Mouse (Mus musculus) cerebellum, adult 2 months (tissue): ENCODE results near the gene Ccm2l. TPM values are rescaled to one million over a fixed set of nuclear protein-coding genes. Genes with fewer than 3 reads are reported as not detected.

Experiments used
- DNase-seq, 2 experiments: peaks; one replicate each; pipeline ENCODE4 v3.0.0; 2021
- H3K27ac ChIP-seq: fragments of 200-500 bp; 2 replicates; pipeline ENCODE4 v1.5.1; 2012; ENCODE audit warnings: low read length, control low read depth, inconsistent platforms; ENCODE audit not compliant: insufficient read depth
- H3K27me3 ChIP-seq: fragments of 200-500 bp; 2 replicates; pipeline ENCODE4 v1.6.1; 2012; ENCODE audit warnings: inconsistent platforms, mild to moderate bottlenecking, low read length, moderate library complexity; ENCODE audit not compliant: control insufficient read depth, insufficient read depth
- H3K4me1 ChIP-seq: fragments of 200-500 bp; 2 replicates; pipeline ENCODE4 v1.6.1; 2011; ENCODE audit warnings: low read length; ENCODE audit not compliant: control insufficient read depth, insufficient read depth
- H3K4me3 ChIP-seq: fragments of 200-500 bp; replicated peaks from 2 replicates; pipeline ENCODE3; 2011; ENCODE audit warnings: mild to moderate bottlenecking, low read depth, low read length, control low read depth; ENCODE audit not compliant: insufficient read depth
- CTCF ChIP-seq: fragments of 200-500 bp; IDR thresholded peaks from 2 replicates; pipeline ENCODE4 v1.5.1; 2011; ENCODE audit warnings: low read depth, mild to moderate bottlenecking, control low read depth, low read length, moderate library complexity, borderline replicate concordance; ENCODE audit not compliant: insufficient read depth
- POLR2A ChIP-seq: fragments of 200-500 bp; IDR thresholded peaks from 2 replicates; pipeline ENCODE4 v1.6.1; 2011; ENCODE audit warnings: low read length, control low read depth, borderline replicate concordance; ENCODE audit not compliant: insufficient read depth
- WGBS: fragments of 180-500 bp; shearing (Covaris S2); methylation state at CpG from one replicate; pipeline ENCODE4 v1.1.7; 2018; 5-methylcytosine and 5-hydroxymethylcytosine counted together
- polyA plus RNA-seq: library from polyadenylated mRNA; depleted of rRNA; stranded (reverse); fragments of >200 nt; gene quantifications from 2 replicates; pipeline ENCODE4 v1.2.3, GENCODE M21; 2012

The Ccm2l gene
- polyA plus RNA-seq, 1 experiment = 11.4 TPM

- peak; percentile 82 to 84 for DNase-seq
- TF ChIP-seq CTCF = no peak
- TF ChIP-seq POLR2A = peak; percentile 34; the same call in 1 of the 2 replicates
- WGBS = 1% methylated on average over 53 of the region's 54 CpGs
- Histone ChIP-seq H3K27ac (peak within 1 kb of the TSS; percentile 76), H3K4me3 (peak within 1 kb of the TSS; percentile 87), H3K27me3 (no peaks in the 10 kb centered on the region), H3K4me1 (peaks cover 24% of the 10 kb centered on the region)
These were observed 34.4 kb upstream of the Ccm2l start, which contains the start of gene Xkr7 for GRCm38 (mm10) chr2:153031126-153032082. Gene Xkr7 (plus strand): TSS chr2:153031852.

DNA sequence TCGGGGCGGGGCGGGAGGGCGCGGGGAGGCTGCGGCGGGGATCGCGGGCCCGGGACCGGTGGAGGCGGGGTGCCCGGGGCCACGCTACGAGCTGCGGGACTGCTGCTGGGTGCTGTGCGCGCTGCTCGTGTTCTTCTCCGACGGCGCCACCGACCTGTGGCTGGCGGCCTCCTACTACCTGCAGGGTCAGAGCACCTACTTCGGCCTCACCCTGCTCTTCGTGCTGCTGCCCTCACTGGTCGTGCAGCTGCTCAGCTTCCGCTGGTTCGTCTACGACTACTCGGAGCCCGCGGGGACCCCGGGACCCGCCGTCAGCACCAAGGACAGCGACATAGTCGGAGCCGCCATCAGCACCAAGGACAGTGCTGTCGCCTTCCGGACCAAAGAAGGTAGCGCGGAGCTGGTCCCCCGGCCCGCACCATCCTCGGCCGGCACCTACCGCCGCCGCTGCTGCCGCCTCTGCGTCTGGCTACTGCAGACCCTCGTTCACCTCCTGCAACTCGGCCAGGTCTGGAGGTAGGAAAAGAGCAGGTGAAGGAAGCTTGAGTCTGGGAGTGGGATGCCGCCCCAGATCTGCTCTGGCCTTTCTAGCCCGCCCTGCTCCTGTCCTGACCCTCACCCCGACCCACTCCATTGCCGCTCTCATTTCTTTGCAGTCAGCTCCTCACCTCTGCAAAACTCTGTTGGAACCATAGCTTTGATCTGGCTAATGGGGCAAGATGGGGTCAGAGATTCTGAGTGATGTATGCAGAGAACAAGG, 33.5 kb upstream of the Ccm2l start:
- TF ChIP-seq CTCF (no peak), POLR2A (no peak)
- WGBS = 1% methylated on average over 57 of the region's 58 CpGs
- DNase-seq = peak in 1 of 2 experiments; percentile 74
- no peaks in the 10 kb centered on the region for H3K27me3 ChIP-seq
- peak overlapping the region; percentile 87 for H3K4me3 ChIP-seq
- peaks cover 24% of the 10 kb centered on the region for H3K4me1 ChIP-seq
- peak overlapping the region; percentile 76 for H3K27ac ChIP-seq

DNA sequence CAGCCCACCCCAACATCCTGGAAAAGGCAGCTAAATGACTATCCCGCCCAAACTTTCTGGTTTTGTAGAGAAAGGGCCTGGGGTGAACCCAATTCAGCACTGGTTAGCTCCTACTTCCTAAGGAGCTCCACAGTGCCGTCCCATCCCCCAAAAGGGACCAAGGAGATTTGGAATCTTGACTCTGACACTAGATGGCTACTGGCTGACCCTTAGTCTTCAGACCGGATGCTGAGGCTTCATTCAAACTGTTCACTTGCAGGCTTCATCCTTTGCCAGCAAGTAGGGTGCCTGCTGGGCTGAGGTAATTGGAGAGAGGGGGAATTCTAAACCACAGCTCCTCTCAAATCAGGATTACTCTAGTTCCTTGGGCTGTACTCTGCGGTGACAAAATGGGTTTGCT, 32.8 kb upstream of the Ccm2l start:
- WGBS = 2% methylated on average over 4 of the region's 4 CpGs
- TF ChIP-seq CTCF = no peak
- no peak for TF ChIP-seq POLR2A
- H3K27ac ChIP-seq = peak overlapping the region; percentile 76
- H3K4me1 ChIP-seq = peaks cover 26% of the 10 kb centered on the region
- peak overlapping the region; percentile 87 for H3K4me3 ChIP-seq
- peak; percentile 60 to 69 for DNase-seq
- H3K27me3 ChIP-seq = no peaks in the 10 kb centered on the region

DNA sequence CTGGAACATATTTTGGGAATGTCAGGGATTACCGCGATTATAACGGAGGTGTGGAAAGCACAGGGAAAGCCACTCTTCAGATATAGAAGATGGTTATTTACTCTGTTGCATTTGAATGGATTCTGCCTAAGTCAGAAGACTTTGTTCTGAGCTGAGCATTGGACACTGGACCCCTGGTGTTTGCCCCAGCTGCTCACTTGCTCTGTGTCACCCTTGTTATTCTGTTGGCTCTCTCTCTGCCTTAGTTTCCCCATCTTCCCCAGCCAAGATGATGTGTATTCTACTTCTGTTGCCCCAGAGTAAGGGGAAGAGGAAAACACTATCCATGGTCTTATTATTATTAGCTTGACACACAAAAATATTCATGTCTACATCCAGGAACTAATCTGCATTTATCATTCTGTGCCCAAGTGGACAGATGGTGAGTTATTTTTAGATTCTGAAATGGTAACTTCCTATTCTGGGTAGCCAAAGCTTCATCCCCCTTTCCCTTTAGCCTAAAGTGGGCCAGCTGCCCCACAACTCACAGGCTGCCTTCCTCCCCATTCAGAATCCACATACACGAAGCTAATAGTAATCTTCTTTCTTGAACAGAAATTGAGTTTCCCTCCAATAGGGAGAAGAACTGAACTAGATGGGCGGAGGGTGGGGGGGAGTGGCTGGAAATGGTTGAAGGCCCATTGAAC, 32.1 kb upstream of the Ccm2l start:
- WGBS = 5% methylated on average over 5 of the region's 5 CpGs
- no peak for TF ChIP-seq CTCF
- peak; percentile 4; the same call in 1 of the 2 replicates for TF ChIP-seq POLR2A
- Histone ChIP-seq H3K4me1 (peaks cover 32% of the 10 kb centered on the region), H3K27me3 (no peaks in the 10 kb centered on the region), H3K4me3 (peak overlapping the region; percentile 87), H3K27ac (peak overlapping the region; percentile 76)
- DNase-seq = peak; percentile 75 to 88

DNA sequence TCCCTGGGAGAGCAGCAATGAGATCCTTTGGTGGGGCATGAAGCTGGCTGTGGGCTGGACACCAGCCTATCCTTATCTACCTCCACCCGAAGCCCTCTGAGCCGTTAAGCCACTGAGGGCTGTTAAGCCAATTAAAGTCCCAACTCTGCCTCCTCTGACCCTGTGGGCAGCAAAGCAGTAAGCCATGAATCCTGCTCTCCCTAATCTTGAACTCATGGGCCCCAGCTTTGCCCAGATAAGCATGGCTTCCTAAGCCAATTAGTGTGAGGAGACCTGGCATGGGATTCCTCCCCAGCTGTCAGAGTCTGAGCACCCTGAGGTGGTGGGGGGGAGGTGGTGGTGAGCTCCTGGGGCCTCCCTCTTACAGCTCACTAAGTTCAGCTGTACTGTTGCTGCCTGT, 29.1 kb upstream of the Ccm2l start:
- peak overlapping the region; percentile 43 for H3K4me3 ChIP-seq
- TF ChIP-seq CTCF = no peak
- TF ChIP-seq POLR2A = no peak
- DNase-seq = no peak
- H3K27me3 ChIP-seq = no peaks in the 10 kb centered on the region
- peaks cover 50% of the 10 kb centered on the region for H3K4me1 ChIP-seq
- 5% methylated on average over 2 of the region's 2 CpGs for WGBS
- H3K27ac ChIP-seq = peak overlapping the region; percentile 12; the same call in 1 of the 2 replicates

- Histone ChIP-seq H3K4me3 (no peak overlapping the region), H3K27me3 (no peaks in the 10 kb centered on the region), H3K4me1 (peaks cover 79% of the 10 kb centered on the region), H3K27ac (peak overlapping the region; percentile 75)
- WGBS = 5% methylated on average over 3 of the region's 3 CpGs
- peak; percentile 56 to 68 for DNase-seq
- TF ChIP-seq POLR2A (no peak), CTCF (no peak)
These were observed 21.9 kb upstream of the Ccm2l start for GRCm38 (mm10) chr2:153043886-153044285.

DNA sequence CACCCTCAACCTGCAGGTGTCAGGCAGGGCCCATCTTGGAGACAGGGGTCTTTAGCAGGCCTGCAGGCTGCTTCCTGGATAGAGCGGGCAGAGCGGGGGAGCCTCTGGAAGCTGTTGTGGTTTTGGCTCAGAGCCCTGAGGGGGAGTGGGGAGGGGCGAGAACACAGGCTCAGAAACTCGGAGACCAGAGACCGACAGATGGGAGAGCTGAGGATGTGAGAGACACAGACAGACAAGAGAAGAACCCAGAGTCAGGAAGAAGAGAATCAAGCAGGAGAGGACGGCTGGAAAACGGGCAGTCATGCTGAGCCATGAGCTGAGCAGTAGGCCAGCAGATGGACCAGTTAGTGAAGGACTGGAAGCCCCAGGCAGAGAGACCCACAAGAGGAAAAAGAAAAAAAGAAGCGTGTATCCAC, 19.9 kb upstream of the Ccm2l start:
- no peak for TF ChIP-seq POLR2A
- TF ChIP-seq CTCF = no peak
- Histone ChIP-seq H3K4me3 (no peak overlapping the region), H3K27me3 (no peaks in the 10 kb centered on the region), H3K27ac (peak overlapping the region; percentile 42), H3K4me1 (peaks cover 73% of the 10 kb centered on the region)
- DNase-seq = peak; percentile 61 to 72
- WGBS = 2% methylated on average over 8 of the region's 8 CpGs
